Mouse (Mus musculus): ENCODE results near the gene Cdc42se1. TPM values are rescaled to one million over a fixed set of nuclear protein-coding genes. Genes with fewer than 3 reads are reported as not detected.

Cdc42se1 gene
- polyA plus RNA-seq (2012), result 138 and 173 TPM in 2 replicates

DNA sequence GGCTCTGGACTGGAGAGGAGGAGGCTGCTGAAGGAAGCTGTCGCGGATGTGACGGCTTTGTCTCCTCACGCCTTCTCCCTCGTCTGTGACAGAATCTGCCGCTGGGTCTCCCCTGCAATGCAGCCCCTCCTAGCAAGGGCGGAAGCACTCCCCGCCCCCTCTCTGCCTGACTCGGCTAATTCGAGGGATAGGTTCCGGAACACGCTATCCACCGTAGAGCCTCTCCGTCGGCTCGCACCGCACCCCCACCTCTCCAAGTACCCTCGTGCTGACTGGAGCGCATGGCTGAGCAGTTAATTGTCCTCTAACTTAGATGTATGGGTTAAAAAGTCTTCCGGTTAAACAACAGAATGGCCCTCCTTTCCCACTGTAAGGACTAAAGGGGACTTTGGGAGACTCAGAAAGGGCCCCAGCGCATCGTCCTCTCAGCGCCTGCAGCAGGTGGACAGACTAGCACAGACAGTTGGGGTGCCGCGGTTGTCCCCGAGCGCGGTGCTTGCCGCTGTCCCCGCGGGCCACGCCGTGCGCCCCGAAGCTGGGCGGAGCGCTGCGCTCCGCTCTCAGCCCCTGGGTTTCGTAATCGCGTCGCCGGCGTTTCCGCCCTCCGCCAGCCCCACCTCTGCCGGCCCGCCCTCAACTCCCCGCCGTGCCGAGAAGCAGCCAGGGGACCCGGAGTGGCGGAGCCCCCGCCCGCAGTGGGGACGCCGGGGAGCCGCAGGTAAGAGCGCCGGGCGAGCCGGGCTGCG, at the start of gene Cdc42se1:
Cdc42se1 (plus strand) TSS at position 585 of the 746 bp plus-strand sequence.

DNA sequence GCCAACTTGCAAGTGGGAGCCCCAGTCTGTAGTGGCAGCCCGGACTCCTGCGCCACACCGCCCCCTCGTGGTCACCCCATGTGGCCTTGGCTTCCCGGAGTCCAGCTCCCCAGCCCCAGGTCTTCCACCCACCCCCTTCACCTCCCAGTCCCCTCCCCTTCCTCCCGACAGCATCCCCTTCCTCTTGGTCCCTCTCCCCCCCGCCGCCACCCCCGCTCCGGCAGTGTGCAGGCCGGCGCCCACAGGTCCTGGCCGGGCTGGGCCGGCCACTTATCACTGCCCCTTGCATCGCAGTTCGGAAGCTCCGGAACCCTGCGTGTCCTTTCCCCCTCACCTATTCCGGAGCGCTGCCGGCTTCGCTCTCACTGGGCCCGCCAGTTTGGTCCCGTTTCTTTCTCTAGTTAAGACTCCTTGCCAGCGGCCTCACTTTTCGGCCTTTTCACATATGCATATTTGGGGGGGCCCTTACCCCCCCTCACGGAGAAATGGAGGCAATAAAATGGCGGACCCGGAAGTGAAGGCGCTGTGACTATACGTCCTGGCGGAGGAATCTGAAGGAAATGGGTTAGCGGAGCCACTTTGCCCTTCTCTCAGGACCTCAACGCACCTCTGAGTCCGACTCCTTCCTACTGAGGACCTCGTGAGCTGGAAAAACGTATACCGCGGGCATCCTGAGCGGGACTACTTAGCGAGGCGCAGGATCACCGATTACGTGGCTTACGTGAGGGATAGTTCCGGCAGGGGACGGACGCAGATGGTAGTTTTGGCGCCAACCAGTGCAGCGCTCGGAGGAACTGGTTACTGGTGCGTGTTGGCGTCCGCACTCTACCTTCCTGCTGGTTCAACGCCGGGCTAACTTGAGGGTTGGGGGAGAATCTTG, 11.0 kb upstream of the Cdc42se1 start, which contains the start of gene Gabpb2:
Gabpb2 (minus strand) TSS at position 662 of the 880 bp plus-strand sequence.

DNA sequence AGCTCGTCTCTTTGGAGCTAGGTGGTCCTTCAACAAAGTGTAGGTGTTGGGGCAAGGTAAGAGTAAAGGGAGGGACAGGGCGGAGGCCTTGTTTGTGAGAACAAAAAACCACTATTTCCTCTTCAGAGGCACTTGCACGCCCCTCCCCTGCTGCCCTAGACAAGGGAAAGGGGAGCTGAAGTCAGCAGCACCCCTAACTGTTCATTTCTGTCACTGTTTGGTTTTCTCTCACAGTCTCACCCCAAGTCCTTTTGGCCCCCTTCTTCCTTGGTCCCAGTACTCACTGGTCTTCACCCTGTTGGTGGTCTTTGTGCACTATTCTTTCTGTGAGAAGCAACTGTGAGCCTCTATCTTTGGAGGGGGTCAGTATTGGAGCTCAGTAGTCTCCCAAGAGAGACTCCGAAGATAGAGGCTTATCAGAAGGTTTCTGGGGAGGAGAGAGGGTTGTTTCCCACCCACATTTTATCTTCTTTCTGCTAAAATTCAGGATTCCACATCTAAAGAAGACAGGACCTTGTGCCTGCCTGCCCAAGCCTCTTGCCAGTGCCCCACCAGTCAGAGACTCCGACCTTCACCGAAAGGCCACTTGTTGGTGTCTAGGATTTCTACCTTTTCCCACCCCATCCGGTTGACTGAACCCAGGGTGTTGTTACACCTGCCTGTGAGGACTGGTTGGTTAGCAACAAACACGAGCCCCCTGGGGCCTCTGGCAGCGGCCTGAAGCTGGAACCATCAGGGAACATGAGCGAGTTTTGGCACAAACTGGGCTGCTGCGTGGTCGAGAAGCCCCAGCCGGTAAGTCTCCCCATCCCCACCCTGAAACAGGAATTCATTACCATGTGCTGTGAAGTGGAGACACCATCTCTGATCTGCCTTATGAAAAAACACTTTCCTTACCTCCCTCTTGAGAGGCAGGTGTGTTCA, 3.0 kb downstream of the Cdc42se1 start, which contains the start of gene Mllt11:
Mllt11 (minus strand) TSS at position 874 of the 924 bp plus-strand sequence.

DNA sequence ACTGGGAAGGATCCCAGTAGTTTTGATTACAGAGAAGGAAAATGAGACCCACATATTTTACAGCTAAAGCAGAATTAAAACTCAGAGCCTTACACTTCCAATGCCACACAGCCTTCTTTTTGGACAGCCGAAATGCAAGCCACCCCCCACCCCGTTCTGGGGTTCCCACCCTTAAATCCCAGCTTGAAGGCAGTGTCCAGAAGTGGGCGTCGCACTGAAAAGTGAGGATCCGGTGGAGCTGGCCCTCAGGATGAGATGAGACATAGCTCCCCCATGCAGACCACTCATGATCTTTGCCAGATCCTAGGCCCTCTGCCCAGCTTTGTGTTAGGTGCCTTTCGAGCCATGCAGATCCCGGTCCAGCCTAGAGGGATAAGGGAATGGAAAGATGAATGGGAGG, 13.0 kb downstream of the Cdc42se1 start, which contains the start of gene Gm128:
Gm128 (minus strand) TSS at position 101 of the 400 bp plus-strand sequence.

DNA sequence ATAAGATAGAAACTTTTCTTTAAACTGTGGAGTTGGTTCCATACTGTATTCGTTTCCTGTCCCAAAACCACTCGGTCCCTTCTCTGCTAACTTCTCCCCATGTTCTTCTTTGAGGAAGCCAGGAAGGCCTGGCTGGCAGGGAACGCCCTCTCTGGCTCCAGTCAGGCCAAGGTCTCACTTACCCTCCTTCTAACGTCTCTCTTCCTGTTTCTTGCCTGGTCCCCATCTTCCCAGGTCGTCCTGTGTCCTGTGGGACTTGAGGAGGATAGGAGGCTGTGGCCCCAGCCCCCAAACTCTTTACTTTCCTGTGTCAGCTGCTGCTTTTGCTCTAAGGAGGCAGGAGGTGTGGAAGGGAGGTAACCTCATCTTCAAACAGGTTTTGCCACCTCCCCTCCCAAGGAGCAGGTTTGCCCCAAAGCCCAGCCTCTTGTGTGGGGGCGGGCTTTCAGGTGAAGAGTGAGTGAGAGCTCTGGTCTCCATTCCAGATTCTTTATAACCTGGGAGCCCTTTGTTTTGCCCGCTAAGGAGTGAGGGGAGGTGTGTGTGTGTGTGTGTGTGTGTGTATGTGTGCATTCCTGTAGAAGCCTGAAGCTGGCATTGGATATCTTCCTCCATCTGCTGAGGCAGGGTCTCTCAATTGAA, 22.4 kb downstream of the Cdc42se1 start, which contains the start of gene Bnipl:
Bnipl (minus strand) TSS at position 411 of the 642 bp plus-strand sequence.

DNA sequence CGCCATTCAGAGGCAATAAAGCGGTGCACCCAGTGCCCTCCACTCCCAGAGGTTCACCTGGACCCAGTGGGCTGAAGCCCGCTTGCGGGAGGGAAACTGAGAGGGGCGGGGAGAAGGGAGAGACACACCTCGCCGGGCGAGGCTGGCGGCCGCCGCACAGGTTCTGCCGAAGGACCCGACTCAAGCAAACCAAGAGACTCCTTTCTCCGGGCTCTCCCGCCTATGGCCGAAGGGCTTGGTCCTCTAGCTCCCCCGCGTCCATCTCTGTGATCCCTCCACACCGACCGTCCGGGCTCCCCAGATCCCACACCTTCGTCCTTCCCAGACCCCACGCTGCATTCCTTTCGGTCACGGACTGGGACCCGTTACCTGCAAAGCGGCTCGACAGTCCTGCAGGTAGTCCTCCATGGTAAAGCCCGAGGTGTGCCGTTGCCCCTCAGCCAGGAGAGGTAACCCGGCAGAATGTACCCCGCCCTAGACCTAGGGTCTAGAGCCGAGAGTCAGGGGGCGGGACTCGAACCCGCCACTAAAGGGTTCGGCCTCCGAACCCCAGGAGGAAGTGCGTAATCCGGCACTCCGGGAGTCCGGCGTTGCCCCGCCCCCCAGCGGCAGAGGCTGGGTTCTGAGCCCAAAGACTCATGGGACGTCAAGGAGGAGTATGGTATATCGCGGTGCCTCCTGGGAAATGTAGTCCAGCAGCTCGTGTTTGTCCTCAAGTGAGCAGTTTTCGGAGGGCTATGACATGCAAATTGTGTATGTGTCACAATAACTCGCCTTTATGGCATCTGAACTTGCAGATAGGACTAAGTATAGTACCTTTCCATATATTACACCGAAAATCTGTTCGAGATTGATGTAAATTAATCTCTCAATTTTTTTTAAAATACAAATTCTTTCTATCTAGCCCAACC, 52.9 kb downstream of the Cdc42se1 start, which contains the start of the genes Mindy1 and Prune1:
Mindy1 (plus strand) TSS at position 130 of the 911 bp plus-strand sequence.
Prune1 (minus strand) TSS at position 861 of the 911 bp plus-strand sequence.

Other genes with a start within 250 kb of the Cdc42se1 start
- 34.9 and 36.5 TPM in 2 replicates for gene Zfp687, start 213.3 kb upstream of the Cdc42se1 start, polyA plus RNA-seq (2012)
- 95.3 and 114 TPM in 2 replicates for gene Psmd4, start 186.1 kb upstream of the Cdc42se1 start, polyA plus RNA-seq (2012)
- gene Pip5k1a, start 121.8 kb upstream of the Cdc42se1 start, polyA plus RNA-seq (2012), result 15.0 and 24.5 TPM in 2 replicates
- gene Vps72, start 117.7 kb upstream of the Cdc42se1 start, polyA plus RNA-seq (2012), result 224 and 237 TPM in 2 replicates
- not detected in 2 replicates for gene Tmod4, start 104.3 kb upstream of the Cdc42se1 start, polyA plus RNA-seq (2012)
- 6.1 and 9.0 TPM in 2 replicates for gene Scnm1, start 94.7 kb upstream of the Cdc42se1 start, polyA plus RNA-seq (2012)
- gene Lysmd1, start 94.6 kb upstream of the Cdc42se1 start, polyA plus RNA-seq (2012), result 3.8 and 4.7 TPM in 2 replicates
- 10.5 and 16.0 TPM in 2 replicates for gene Tnfaip8l2, start 86.4 kb upstream of the Cdc42se1 start, polyA plus RNA-seq (2012)
- gene Sema6c, start 68.3 kb upstream of the Cdc42se1 start, polyA plus RNA-seq (2012), result 6.5 and 7.1 TPM in 2 replicates
- 2.2 and 2.7 TPM in 2 replicates for gene Gabpb2, start 10.8 kb upstream of the Cdc42se1 start, polyA plus RNA-seq (2012)
- 3.4 and 4.4 TPM in 2 replicates for gene Mllt11, start 3.4 kb downstream of the Cdc42se1 start, polyA plus RNA-seq (2012)
- 3.4 TPM in 2 replicates for gene Gm128, start 12.9 kb downstream of the Cdc42se1 start, polyA plus RNA-seq (2012)
- 0.34 TPM in 1 of 2 replicates, not detected in the other for gene Bnipl, start 22.5 kb downstream of the Cdc42se1 start, polyA plus RNA-seq (2012)
- 118 and 120 TPM in 2 replicates for gene Mindy1, start 52.6 kb downstream of the Cdc42se1 start, polyA plus RNA-seq (2012)
- 2.8 and 3.0 TPM in 2 replicates for gene Prune1, start 53.3 kb downstream of the Cdc42se1 start, polyA plus RNA-seq (2012)
- gene Anxa9, start 78.4 kb downstream of the Cdc42se1 start, polyA plus RNA-seq (2012), result 2.0 and 2.2 TPM in 2 replicates
- gene Cers2, start 86.1 kb downstream of the Cdc42se1 start, polyA plus RNA-seq (2012), result 352 and 417 TPM in 2 replicates
- 12.8 and 14.9 TPM in 2 replicates for gene Setdb1, start 128.5 kb downstream of the Cdc42se1 start, polyA plus RNA-seq (2012)
- not detected in 2 replicates for gene 4930558C23Rik, start 174.1 kb downstream of the Cdc42se1 start, polyA plus RNA-seq (2012)
- 14.1 and 15.5 TPM in 2 replicates for gene Arnt, start 205.7 kb downstream of the Cdc42se1 start, polyA plus RNA-seq (2012)

Data from megakaryocyte-erythroid progenitor cell, adult 5 weeks (primary cell).